Mouse (Mus musculus) left cerebral cortex, postnatal 36 days (tissue): Measurements from ENCODE around the gene Kifc3. TPM values are rescaled to one million over a fixed set of nuclear protein-coding genes. Genes with fewer than 3 reads are reported as not detected.
A peak's percentile ranks its signal among the peaks of the same experiment; 100 is the strongest.

Experiments
- DNase-seq, 2 experiments: peaks; one replicate each; pipeline ENCODE4 v3.0.0; 2021 to 2022; ENCODE audit warnings: low spot score in 2 of 2, mixed read lengths in 1 of 2
- intact Hi-C: fragments of 180-260 bp; cut with DNase I; formaldehyde crosslinking; loops from one replicate; pipeline ENCODE4 v1.15.1; 2025
- total RNA-seq, 2 experiments: library from RNA; stranded (reverse); gene quantifications; 2 replicates each; pipeline ENCODE4 v1.2.3; 2021

Kifc3 gene
- total RNA-seq, 2 experiments from 2014 or later, result 51.8 to 59.0 TPM

- intact Hi-C loops, result loop anchor here (2.0 to 10.0 kb wide), 3 partner anchors 69 to 261 kb away; no protein-coding TSS in a partner anchor
- DNase-seq, result peak; percentile 52 to 64
Measured at GRCm38 (mm10) chr8:95204039-95204380, 1.4 kb upstream of the Kifc3 start.

DNA sequence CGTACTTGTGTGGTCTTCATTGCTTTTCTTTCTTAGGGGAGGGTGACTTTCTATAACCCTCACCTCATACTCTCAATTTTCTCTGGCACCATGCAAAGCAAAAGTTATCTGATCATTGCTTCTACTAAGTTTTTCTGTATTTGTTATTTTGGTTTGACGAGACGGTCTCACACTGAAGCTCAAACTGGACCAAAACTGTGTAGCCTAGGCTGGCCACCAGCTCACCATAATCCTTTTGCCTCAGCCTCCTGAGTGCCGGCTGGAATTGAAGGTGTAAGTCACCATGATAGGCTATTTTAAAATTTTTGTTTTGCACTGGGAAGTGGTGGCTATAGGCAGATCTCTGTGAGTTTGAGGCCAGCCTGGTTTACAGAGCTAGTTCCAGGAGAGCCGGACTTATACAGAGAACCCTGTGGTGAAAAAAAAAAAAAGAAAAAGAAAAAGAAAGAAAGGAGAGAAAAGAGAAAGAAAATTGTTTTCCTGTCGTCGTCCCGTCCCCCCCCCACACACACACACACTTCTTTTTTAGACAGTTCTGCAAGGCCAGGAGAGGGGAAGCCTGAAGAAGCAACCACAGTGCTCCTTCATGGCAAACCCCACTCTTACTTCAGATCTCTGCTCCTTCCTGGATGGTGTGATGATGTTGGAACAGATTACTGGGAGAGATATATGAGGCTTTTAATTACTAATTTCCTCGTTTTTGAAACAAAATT is 870 bp upstream of the Kifc3 start:
- no peak for DNase-seq
- intact Hi-C loops, result loop anchor here (2.0 to 10.0 kb wide), 3 partner anchors 69 to 261 kb away; no protein-coding TSS in a partner anchor

GRCm38 (mm10) chr8:95202056-95202570 is 499 bp downstream of the Kifc3 start:
- intact Hi-C loops, result loop anchor here (10.0 kb wide), 2 partner anchors 67 to 97 kb away; no protein-coding TSS in a partner anchor
- DNase-seq, result no peak

GRCm38 (mm10) chr8:95201491-95201890 is 1.1 kb downstream of the Kifc3 start:
- no peak for DNase-seq
- intact Hi-C loops, result loop anchor here (10.0 kb wide), 2 partner anchors 67 to 97 kb away; no protein-coding TSS in a partner anchor

DNA sequence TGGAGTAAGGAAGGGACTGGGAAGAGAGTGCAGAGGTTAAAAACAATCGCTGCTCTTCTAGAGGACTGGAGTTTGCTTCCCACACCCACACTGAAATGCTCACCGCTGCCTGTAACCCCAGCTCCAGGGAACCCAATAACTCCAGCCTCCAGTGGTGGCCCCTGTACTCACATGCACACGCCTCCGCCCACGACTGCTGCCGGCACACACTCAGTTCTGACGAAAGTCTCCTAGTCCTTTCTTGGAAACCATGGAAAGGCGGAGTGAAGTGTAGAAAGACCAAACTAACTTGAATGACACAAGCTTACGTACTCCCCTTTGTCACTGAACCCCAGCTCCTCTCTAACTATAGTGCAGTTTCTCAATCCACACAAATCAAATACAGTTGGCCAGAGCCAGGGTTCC is 2.6 kb downstream of the Kifc3 start:
- intact Hi-C loops, result loop anchor here (10.0 kb wide), 2 partner anchors 65 to 95 kb away; no protein-coding TSS in a partner anchor
- no peak for DNase-seq

GRCm38 (mm10) chr8:95195728-95196127 is 6.9 kb downstream of the Kifc3 start:
- DNase-seq, result no peak
- intact Hi-C loops, result no loop called here

DNA sequence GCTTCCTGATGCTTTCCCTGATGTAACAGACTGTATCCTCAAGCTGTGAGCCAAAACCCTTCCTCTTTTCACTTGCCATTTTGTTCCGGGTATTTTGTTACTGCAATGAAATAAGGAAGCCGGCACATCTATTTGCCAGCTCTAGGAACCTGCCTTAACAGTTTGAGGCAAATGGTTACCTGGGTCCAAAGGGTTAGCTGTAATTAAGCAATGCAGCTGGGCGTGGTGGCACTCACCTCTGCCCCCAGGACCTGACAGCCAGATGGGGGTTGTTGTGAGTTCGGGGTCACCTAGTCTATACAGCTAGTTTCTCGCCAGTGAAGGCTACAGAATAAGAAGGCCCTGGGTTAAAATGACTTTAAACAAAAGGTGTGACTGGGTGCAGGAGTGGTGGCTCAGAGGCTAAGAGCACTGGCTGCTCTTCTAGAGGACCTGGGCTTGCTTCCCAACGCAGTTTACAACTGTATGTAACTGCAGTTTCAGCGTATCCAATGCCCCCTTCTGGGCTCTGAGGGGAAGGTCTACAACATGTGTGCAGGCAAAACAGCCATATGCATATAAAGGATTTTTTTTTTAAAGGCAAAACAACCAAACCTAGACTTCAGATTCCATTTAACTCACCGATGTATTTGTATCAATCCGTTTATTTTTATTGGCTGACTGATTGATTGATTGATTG is 11.0 kb downstream of the Kifc3 start:
- DNase-seq, result no peak
- intact Hi-C loops, result no loop called here

DNA sequence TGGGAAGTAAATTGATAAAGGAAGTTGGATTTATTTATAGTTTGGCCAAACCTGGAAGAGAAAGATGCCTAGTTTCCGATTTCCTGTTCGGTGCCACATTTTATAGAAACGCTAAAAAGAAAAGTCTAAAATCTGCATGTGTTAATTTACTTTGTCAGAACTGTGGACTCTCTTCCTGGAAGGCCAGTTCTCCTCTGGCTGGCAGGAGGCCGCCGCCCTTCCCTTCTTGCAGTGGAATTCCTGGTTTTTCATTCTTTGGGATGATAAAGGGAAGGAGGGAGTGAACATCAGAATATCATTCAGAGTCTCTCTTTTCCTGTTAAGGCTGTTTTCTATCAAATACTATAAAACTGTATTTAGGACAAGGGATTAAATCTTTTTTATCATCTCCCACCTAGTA is 15.0 kb downstream of the Kifc3 start:
- intact Hi-C loops, result no loop called here
- DNase-seq, result no peak

DNA sequence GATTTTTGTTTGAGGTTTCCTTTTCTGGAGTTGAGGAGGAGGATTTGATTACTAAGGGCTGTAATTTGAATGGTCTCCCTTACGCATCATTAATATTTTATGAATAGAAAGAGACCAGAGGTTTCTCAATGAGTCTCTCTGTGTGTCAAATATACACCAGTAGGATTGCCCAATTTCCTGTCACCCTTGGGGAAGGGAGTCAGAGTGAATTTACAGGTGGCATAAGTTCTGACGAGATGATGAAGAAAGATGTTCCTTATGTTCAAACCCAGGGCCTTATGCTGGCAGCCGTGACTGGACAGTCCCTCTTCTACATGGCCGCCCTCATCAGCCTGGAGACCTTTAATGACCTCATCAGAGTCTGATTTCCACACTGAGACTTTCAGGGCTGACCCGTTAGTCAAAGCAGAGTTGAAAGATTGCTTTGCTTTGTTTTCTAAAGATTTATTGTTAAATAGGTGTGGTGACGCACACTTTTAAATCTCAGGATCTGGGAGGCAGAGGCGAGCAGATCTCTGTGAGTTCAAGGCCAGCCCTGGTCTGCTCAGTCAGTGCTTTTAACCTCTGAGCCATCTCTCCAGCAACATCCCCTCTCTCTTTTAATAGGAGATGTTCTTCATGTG is 16.6 kb downstream of the Kifc3 start:
- DNase-seq, result no peak
- intact Hi-C loops, result no loop called here

GRCm38 (mm10) chr8:95185104-95185503 is 17.5 kb downstream of the Kifc3 start:
- intact Hi-C loops, result no loop called here

DNA sequence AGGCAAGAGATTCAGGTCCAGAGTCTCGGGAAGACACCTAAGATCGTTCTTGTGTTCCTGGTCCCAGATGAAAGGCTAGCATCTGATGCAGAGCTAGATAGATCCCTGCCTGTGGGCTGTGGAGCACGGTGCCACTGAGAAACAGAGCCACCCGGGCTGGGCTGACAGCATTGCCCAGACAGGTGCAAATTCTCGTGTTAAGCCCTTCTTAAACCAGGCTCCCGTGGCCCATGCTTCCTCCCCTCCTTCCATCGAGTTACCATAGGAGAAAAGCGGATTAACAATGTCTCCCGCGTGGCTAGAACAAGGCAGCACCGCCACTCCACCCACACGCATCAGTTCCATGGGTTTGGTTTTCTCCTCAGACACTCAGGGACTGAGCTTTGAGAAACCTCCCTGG is 18.4 kb downstream of the Kifc3 start:
- intact Hi-C loops, result no loop called here
- DNase-seq, result no peak

More at GRCm38 (mm10) chr8:95185104-95185503, 17.5 kb downstream of the Kifc3 start:
- no peak for DNase-seq

DNA sequence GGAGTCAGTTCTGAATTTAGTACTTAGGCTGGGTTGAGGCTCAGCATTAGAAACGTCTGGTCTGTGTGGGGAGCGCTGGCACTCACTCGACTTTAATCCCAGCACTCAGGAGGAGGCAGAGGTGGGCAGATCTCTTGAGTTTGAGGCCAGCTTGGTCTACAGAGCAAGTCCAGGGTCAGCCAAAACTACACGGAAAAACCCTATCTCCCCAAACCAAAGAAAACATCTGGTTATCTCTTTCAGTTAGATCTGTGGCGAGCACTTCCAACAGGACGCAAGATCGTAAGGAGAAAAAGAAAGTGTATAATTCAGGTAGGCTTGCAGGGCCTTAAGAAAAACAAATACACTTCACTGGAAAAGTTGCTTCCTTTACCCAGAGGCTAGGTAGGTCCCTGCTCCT is 20.8 kb downstream of the Kifc3 start:
- intact Hi-C loops, result no loop called here
- DNase-seq, result no peak

GRCm38 (mm10) chr8:95178191-95178590 is 24.4 kb downstream of the Kifc3 start:
- DNase-seq, result no peak
- intact Hi-C loops, result no loop called here

- no peak for DNase-seq
- intact Hi-C loops, result no loop called here
Measured at GRCm38 (mm10) chr8:95176985-95177384, 25.6 kb downstream of the Kifc3 start.

GRCm38 (mm10) chr8:95175808-95176207 is 26.8 kb downstream of the Kifc3 start:
- intact Hi-C loops, result no loop called here
- peak; percentile 14 to 20 for DNase-seq

DNA sequence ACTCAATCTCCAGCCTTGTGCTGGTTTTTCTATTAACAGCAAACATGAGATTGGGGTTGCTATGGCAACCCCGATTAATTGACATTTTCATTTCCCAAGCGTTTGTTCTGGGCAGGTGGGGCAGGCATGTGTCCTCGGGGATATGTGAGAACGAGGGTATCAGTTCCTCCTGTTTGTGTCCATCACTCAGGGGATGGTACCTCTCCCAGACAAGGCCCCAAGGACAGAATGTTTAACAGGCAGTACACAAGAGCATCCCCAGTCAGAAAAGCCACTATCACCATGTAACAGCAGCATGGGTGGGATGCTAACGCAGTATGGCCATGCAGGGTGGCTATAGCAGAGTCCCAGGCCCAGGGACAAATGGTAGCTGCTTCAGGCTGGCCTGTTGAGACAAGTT is 27.3 kb downstream of the Kifc3 start:
- no peak for DNase-seq
- intact Hi-C loops, result no loop called here

GRCm38 (mm10) chr8:95172433-95172832 is 30.2 kb downstream of the Kifc3 start:
- DNase-seq, result no peak
- intact Hi-C loops, result no loop called here

DNA sequence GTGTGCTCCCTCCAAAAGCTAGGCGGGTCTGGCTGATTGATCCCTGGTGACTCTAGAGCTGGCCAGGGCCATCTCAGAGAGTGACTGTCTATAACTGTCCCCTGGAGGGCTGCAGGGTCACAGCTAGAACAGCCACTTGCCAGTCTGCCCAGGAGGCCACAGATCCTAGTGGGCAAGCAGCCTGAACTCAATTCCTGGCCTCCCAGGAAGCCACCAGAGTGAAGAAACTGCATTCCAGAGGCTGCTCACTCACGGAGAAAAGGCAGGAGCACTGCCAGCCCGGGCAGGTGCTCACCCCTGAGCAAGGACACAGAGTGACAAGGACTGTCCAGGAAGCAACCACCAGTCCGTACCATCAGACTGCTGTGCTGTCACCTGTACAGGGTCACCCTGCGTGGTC is 34.9 kb downstream of the Kifc3 start:
- no peak for DNase-seq
- intact Hi-C loops, result no loop called here

DNA sequence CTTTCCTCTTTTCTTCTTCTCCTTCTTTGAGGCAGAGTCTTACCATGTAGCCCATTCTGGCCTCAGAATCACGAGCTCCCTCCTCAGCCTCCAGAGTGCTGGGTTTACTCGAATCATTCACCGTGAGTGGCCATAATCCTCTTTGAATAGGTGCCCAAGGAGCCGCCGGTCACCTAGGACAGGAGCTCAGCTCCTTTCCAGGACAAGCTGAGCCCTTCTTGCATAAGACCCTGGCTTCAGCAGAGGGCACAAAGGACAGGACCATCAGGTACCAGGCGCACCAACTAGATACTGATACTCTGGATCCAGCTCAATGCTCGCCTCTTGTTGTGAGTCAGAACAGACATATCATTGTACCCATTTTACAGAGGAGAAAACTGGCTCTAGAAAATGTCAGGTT is 36.2 kb downstream of the Kifc3 start:
- DNase-seq, result no peak
- intact Hi-C loops, result no loop called here

GRCm38 (mm10) chr8:95165923-95166322 is 36.7 kb downstream of the Kifc3 start:
- DNase-seq, result peak; percentile 23 to 30
- intact Hi-C loops, result no loop called here
